Mouse (Mus musculus): Measurements from ENCODE around the gene Aldh1b1. TPM values are rescaled to one million over a fixed set of nuclear protein-coding genes. Genes with fewer than 3 reads are reported as not detected.
A peak's percentile ranks its signal among the peaks of the same experiment; 100 is the strongest.

The Aldh1b1 gene
- total RNA-seq, 2 experiments from 2014 or later, result 4.9 to 5.2 TPM

DNA sequence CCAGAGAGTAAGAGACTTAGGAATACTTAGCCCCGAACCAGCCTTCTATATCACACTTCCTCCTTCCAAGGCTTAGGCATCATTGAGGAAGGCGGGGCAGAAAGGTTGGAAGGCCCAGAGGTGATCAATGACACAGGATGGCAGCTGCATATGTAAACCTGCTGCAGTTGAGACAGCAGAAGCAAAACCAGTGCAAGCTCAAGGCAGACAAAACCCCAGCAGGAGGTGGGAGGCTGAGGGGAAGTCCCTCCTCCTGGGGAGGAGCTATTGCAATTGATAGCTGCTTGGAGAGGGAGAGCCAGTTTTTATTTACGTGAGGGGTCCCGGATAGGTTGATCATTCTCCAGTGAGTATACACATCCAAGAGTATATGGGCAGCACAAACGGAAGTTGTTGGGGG, 34.6 kb downstream of the Aldh1b1 start:
- no peak for DNase-seq (ENCODE audit: extremely low spot score in 1 of 2, low spot score in 2 of 2)
- intact Hi-C loops (cut with DNase I), result no loop called here
- Histone ChIP-seq H3K27ac (no peak overlapping the region), H3K4me3 (no peak overlapping the region)
- no peak for TF ChIP-seq CTCF (IDR thresholded peaks at IDR 0.05)

DNA sequence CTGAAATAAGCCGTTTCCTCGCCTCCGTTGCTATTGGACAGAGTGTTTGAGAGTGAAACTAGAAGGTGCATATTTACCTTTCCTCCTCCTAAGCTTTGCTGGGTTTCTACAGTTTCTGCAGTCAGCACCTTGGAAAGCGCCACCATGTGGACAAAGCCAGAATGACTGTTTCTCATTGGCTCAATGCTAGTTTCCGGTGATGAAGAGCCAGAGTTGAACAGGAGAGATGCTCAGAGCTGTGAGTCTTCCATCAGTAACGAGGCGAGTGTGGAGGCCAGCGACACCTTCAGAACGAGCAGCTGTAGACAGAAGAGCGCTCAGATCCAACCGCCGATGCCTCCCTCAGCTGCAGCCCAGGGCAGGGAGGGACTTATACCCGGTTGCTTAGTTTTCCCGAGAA, 45.5 kb downstream of the Aldh1b1 start:
- DNase-seq (ENCODE audit: extremely low spot score in 1 of 2, low spot score in 2 of 2), result peak; percentile 42 to 46
- intact Hi-C loops (cut with DNase I), result no loop called here
- no peak overlapping the region for H3K27ac ChIP-seq
- no peak overlapping the region for H3K4me3 ChIP-seq
- TF ChIP-seq CTCF (IDR thresholded peaks at IDR 0.05), result peak; percentile 61

DNA sequence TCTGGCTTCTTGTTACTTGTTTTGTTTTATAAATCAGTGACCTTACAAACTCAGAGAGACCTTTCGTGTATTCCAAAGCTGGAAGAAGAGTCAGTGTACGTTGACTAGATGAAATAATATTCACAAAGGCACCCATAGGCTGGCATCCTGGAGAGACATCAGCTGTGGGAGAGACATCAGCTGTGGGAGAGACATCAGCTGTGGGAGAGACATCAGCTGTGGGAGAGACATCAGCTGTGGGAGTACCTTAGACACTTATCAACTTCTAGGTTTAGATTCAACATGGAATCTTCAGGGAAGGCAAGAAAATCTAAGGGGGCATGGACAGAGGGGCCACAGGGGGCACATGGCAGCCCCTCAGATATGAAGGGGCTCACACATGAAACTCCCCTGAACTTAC, 47.4 kb downstream of the Aldh1b1 start:
- no peak for DNase-seq (ENCODE audit: extremely low spot score in 1 of 2, low spot score in 2 of 2)
- no peak for TF ChIP-seq CTCF (IDR thresholded peaks at IDR 0.05)
- Histone ChIP-seq H3K27ac (no peak overlapping the region), H3K4me3 (no peak overlapping the region)
- intact Hi-C loops (cut with DNase I), result no loop called here

DNA sequence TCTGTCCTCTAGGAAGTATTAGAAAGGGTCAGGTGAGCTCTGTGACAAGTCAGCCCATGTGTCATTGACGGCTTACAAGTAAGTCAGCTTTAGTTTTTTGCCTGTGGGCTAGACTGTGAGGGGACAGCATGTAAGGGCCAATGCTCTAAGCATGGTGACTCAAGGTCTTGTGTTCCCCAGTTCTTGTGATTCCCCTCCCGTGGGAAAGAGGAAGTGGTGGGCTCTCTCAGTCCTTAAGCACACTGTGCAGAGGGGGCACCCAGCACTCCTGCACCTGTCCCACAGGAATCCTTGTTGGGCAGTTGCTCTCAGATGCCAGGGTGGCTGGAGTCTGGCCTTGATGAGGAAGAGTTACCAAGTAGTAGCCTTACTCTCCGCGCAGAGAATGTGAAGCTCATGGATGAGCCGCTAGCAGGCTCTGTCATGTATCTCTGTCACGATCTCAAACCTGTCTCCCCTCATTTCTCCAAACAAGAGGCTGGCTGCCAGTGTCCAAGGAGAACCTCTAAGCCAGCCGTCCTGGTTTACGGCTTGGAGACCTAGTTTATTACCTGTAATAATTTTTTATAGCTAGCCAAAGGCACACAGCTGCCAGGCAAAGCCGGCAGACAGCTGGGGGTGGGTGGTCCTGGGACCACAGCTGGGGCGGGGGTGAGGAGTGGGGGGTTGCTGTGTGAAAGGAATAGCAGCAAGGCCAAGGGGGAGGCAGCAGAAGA, 49.4 kb downstream of the Aldh1b1 start, which contains the start of gene Stra6l:
Gene Stra6l (plus strand): TSS at position 556 of the 716 bp plus-strand sequence.
- no peak within 1 kb of the TSS for H3K27ac ChIP-seq
- H3K4me3 ChIP-seq, result no peak within 1 kb of the TSS
- TF ChIP-seq CTCF (IDR thresholded peaks at IDR 0.05), result no peak
- intact Hi-C loops (cut with DNase I), result loop anchor here (2.0 kb wide), 1 partner anchor 13 kb away; no protein-coding TSS in a partner anchor
- DNase-seq (ENCODE audit: extremely low spot score in 1 of 2, low spot score in 2 of 2), result no peak

DNA sequence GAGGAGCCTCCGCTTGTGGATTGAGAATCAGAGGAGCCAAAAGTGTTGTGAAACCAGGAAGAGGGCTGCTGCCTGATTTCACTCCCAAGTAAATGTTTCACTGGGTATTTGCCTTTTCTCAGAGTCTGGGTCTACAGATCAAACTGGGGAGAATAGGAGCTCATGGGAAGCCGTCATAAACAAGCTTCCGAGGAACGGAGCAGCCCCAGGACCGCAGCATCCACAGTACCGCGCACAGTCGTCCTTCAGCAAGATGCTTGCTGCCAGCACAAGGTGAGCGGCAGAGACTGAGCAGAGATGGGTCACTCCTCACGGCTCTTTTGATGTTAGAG, 50.0 kb downstream of the Aldh1b1 start:
- intact Hi-C loops (cut with DNase I), result loop anchor here (2.0 kb wide), 1 partner anchor 14 kb away; no protein-coding TSS in a partner anchor

DNA sequence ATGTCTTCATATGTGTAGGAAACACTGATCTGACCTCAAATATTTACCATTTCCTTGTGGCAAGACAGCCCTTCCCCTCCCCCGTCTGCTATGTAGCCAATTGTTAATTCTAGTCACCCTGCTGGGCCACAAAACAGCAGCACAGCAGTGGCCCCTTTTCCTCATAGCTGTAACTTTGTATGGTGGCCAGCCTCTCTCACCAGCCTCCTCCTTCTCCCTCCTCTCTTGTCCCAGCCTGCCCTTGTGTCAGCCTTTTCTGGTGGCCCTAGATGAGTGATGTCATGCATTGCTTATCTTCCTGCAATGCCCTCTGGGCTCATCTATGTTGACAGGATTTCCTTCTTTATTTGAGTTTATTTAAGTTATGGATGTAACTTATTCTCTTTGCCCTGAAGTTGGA, 50.6 kb downstream of the Aldh1b1 start:
- Histone ChIP-seq H3K4me3 (no peak overlapping the region), H3K27ac (no peak overlapping the region)
- DNase-seq (ENCODE audit: extremely low spot score in 1 of 2, low spot score in 2 of 2), result no peak
- intact Hi-C loops (cut with DNase I), result loop anchor here (2.0 kb wide), 1 partner anchor 15 kb away; no protein-coding TSS in a partner anchor
- TF ChIP-seq CTCF (IDR thresholded peaks at IDR 0.05), result no peak

More for the DNA sequence above, 50.0 kb downstream of the Aldh1b1 start:
- TF ChIP-seq CTCF (IDR thresholded peaks at IDR 0.05), result no peak
- no peak overlapping the region for H3K27ac ChIP-seq
- no peak overlapping the region for H3K4me3 ChIP-seq
- DNase-seq (ENCODE audit: extremely low spot score in 1 of 2, low spot score in 2 of 2), result no peak

DNA sequence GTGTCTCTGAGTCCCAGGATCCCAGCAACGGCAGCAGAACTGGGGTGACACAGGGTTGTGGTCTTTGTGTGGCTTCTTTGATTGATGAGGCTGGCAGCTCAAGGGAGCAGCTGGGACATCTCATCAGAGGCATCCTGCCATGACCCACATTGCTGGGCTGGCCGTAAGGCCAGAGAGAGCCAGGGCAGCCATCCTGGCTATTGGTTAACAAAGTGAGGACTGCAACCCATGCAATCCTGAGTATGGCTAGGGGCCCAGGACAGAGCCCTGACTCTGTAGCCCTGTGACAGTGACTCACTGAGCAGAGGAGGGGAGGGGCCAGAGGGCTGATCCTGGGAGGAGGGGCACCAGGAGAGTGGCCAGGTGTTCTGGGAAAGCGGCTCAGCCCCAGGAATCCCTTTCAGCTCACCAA, 52.8 kb downstream of the Aldh1b1 start:
- H3K27ac ChIP-seq, result no peak overlapping the region
- no peak overlapping the region for H3K4me3 ChIP-seq
- TF ChIP-seq CTCF (IDR thresholded peaks at IDR 0.05), result no peak
- intact Hi-C loops (cut with DNase I), result loop anchor here (10.0 kb wide), 1 partner anchor 237 kb away; no protein-coding TSS in a partner anchor
- no peak for DNase-seq (ENCODE audit: extremely low spot score in 1 of 2, low spot score in 2 of 2)

DNA sequence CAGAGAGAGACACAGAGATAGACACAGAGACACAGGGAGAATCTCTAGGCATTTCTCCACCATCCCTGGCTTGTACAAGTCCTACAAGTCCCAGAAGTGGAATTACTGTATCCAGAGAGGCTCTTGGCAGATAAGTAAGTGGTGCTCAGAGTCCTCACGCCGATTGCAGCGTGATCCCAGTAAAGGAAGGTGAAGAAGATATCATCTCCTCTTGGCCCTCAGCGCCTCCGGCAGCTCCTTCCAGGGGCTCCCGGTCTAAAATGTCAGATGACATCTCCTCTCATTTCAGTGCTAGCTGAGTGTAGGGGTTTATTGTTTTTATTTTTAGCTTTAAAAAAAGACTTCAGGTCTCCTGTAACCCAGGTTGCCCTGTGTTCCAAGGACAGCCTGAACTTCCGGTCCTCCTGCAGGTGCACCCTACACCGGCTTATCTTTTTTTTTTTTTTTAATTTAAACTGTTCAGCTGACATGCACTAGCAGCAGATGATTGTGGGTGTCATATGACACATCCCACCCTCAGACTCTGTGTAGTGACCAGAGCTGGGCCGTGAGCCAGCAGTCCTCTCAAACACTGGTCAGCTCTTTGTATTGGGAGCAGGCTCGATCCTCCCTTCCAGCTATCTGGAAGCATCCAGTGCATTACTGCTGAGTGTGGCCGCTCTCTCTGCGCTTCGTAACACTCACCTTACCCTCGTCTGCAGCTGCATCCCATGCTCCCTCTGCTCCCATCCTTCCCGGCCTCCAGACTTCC, 54.8 kb downstream of the Aldh1b1 start:
- no peak for TF ChIP-seq CTCF (IDR thresholded peaks at IDR 0.05)
- Histone ChIP-seq H3K27ac (no peak overlapping the region), H3K4me3 (no peak overlapping the region)
- intact Hi-C loops (cut with DNase I), result loop anchor here (2.0 to 10.0 kb wide), 2 partner anchors 239 to 437 kb away; no protein-coding TSS in a partner anchor
- no peak for DNase-seq (ENCODE audit: extremely low spot score in 1 of 2, low spot score in 2 of 2)

Other genes starting within 250 kb of the Aldh1b1 start
- under 1 TPM; 0.18 to 0.89 TPM for gene Igfbpl1, start 27.9 kb downstream of the Aldh1b1 start, total RNA-seq (2021)
- gene Stra6l, start 49.6 kb downstream of the Aldh1b1 start, total RNA-seq (2021), result not detected
- under 1 TPM in 1 of 2 experiments, not detected in 1; 0.09 TPM for gene Ccdc180, start 91.3 kb downstream of the Aldh1b1 start, total RNA-seq (2021)
- 10 to 100 TPM; 26.5 to 31.5 TPM for gene Tdrd7, start 166.3 kb downstream of the Aldh1b1 start, total RNA-seq (2021)
- gene Tmod1, start 239.9 kb downstream of the Aldh1b1 start, total RNA-seq (2021), result 10 to 100 TPM; 45.5 to 49.1 TPM